Mouse (Mus musculus) intestine, embryonic 16.5 days (tissue): ENCODE measurements around the gene Cnksr1. TPM values are rescaled to one million over a fixed set of nuclear protein-coding genes. Genes with fewer than 3 reads are reported as not detected.

Experiments
- ATAC-seq: fragments of 200-750 bp; cut with Nextera tagmentation; 2 replicates; pipeline ENCODE4 v1.8.0; 2017; ENCODE audit warnings: moderate TSS enrichment, moderate library complexity
- H3K27ac ChIP-seq: fragments of 300-500 bp; sonication (generic); 2 replicates; pipeline ENCODE4 v1.5.1; 2014; ENCODE audit warnings: mild to moderate bottlenecking, low read length
- H3K27me3 ChIP-seq: fragments of 300-500 bp; sonication (generic); replicated peaks from 2 replicates; pipeline ENCODE4 v1.6.1; 2014; ENCODE audit warnings: low read length, control low read depth, mixed read lengths; ENCODE audit not compliant: control insufficient read depth, insufficient read depth
- H3K36me3 ChIP-seq: fragments of 300-500 bp; sonication (generic); 2 replicates; pipeline ENCODE4 v1.6.1; 2014; ENCODE audit warnings: low read length, control low read depth; ENCODE audit not compliant: control insufficient read depth, insufficient read depth
- H3K4me1 ChIP-seq: fragments of 300-500 bp; sonication (generic); 2 replicates; pipeline ENCODE4 v1.6.1; 2014; ENCODE audit warnings: low read length, control low read depth, mixed read lengths; ENCODE audit not compliant: control insufficient read depth, insufficient read depth
- H3K4me2 ChIP-seq: fragments of 300-500 bp; sonication (generic); 2 replicates; pipeline ENCODE4 v1.6.1; 2014; ENCODE audit warnings: low read depth, low read length, control low read depth
- H3K4me3 ChIP-seq: fragments of 300-500 bp; sonication (generic); 2 replicates; pipeline ENCODE4 v1.5.1; 2014; ENCODE audit warnings: mild to moderate bottlenecking, low read length
- H3K9ac ChIP-seq: fragments of 300-500 bp; sonication (generic); 2 replicates; pipeline ENCODE4 v1.6.1; 2014; ENCODE audit warnings: low read depth, low read length
- H3K9me3 ChIP-seq: fragments of 300-500 bp; sonication (generic); 2 replicates; pipeline ENCODE4 v1.6.1; 2016; ENCODE audit warnings: low read length, control low read depth; ENCODE audit not compliant: control insufficient read depth
- WGBS: fragments of 180-500 bp; shearing (Covaris S2); extraction: QIAGEN DNeasy Blood & Tissue Kit; methylation state at CpG from one replicate; pipeline ENCODE4 v1.1.7; 2014; 5-methylcytosine and 5-hydroxymethylcytosine counted together
- polyA plus RNA-seq: library from polyadenylated mRNA; unstranded; fragments of >200 nt; fragmentation: Nextera tagmentation; extraction: Ambion mirVana; gene quantifications from 2 replicates; pipeline ENCODE4 v1.2.1, GENCODE M21; 2015

Cnksr1 gene
- polyA plus RNA-seq, 1 experiment from 2014 or later = 16.9 TPM

DNA sequence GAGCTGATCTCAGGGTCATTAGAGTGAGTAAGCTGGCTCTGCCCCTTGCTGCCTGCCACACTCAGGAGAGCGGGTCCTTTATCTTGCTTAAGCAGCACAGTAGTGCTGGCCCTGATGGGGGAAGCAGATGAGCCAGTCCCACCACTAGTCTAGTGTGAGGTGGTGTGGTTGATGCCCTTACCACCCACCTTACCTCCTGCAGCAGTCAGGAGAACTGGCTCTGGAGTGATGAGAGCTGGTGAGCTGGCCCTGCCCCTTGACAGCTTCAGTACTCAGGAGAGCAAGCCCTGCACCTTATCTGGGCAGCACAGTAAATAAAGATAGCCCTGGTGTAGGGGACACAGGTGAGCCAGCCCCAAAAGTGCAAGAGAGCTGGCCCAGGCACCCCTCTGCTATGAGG, 57.1 kb downstream of the Cnksr1 start:
- H3K9me3 ChIP-seq = no peaks in the 10 kb centered on the region
- WGBS = 90% methylated on average over 1 of the region's 1 CpGs
- no peak overlapping the region for H3K4me3 ChIP-seq
- no peak overlapping the region for H3K9ac ChIP-seq
- H3K4me2 ChIP-seq = no peak overlapping the region
- peak; percentile 39; the same call in 1 of the 2 replicates for ATAC-seq
- no peaks in the 10 kb centered on the region for H3K36me3 ChIP-seq
- H3K4me1 ChIP-seq = peaks cover 7% of the 10 kb centered on the region
- no peaks in the 10 kb centered on the region for H3K27me3 ChIP-seq
- H3K27ac ChIP-seq = no peak overlapping the region

Other genes starting within 250 kb of the Cnksr1 start
- 41.3 and 45.4 TPM in 2 replicates for gene Dhdds, start 237.5 kb downstream of the Cnksr1 start, polyA plus RNA-seq
- gene Lin28a, start 219.6 kb downstream of the Cnksr1 start, polyA plus RNA-seq = 0.10 TPM in 2 replicates
- not detected in 2 replicates for gene Zfp683, start 184.6 kb downstream of the Cnksr1 start, polyA plus RNA-seq
- gene Crybg2, start 177.6 kb downstream of the Cnksr1 start, polyA plus RNA-seq = 22.3 and 22.9 TPM in 2 replicates
- 27.8 and 28.4 TPM in 2 replicates for gene Cd52, start 143.3 kb downstream of the Cnksr1 start, polyA plus RNA-seq
- gene Ubxn11, start 135.8 kb downstream of the Cnksr1 start, polyA plus RNA-seq = 4.3 and 5.6 TPM in 2 replicates
- gene Sh3bgrl3, start 109.6 kb downstream of the Cnksr1 start, polyA plus RNA-seq = 428 and 452 TPM in 2 replicates
- gene Cep85, start 51.3 kb downstream of the Cnksr1 start, polyA plus RNA-seq = 112 and 125 TPM in 2 replicates
- gene Gm7534, start 35.4 kb downstream of the Cnksr1 start, polyA plus RNA-seq = not detected in 2 replicates
- 0.37 and 0.60 TPM in 2 replicates for gene Catsper4, start 11.0 kb downstream of the Cnksr1 start, polyA plus RNA-seq
- 0.28 and 0.34 TPM in 2 replicates for gene E130218I03Rik, start 5.3 kb upstream of the Cnksr1 start, polyA plus RNA-seq
- 13.0 and 14.5 TPM in 2 replicates for gene Zfp593, start 7.2 kb upstream of the Cnksr1 start, polyA plus RNA-seq
- not detected in 2 replicates for gene Gm30191, start 8.5 kb upstream of the Cnksr1 start, polyA plus RNA-seq
- 3.6 and 5.0 TPM in 2 replicates for gene Grrp1, start 15.7 kb upstream of the Cnksr1 start, polyA plus RNA-seq
- gene Pdik1l, start 49.5 kb upstream of the Cnksr1 start, polyA plus RNA-seq = 14.0 and 16.5 TPM in 2 replicates
- 1.3 and 1.9 TPM in 2 replicates for gene Trim63, start 76.7 kb upstream of the Cnksr1 start, polyA plus RNA-seq
- 7.4 and 10.6 TPM in 2 replicates for gene Slc30a2, start 104.8 kb upstream of the Cnksr1 start, polyA plus RNA-seq
- gene Extl1, start 145.5 kb upstream of the Cnksr1 start, polyA plus RNA-seq = 1.6 and 1.7 TPM in 2 replicates
- gene Pafah2, start 157.9 kb upstream of the Cnksr1 start, polyA plus RNA-seq = 61.6 and 69.2 TPM in 2 replicates
- gene Stmn1, start 229.9 kb upstream of the Cnksr1 start, polyA plus RNA-seq = 982 and 1,127 TPM in 2 replicates